Mouse (Mus musculus) kidney, postnatal 14 days (tissue): Measurements from ENCODE around the gene Ccdc105.

Experiments used
- DNase-seq: peaks from one replicate; pipeline ENCODE4 v3.0.0; 2022; ENCODE audit warnings: mixed read lengths

Ccdc105 gene

DNA sequence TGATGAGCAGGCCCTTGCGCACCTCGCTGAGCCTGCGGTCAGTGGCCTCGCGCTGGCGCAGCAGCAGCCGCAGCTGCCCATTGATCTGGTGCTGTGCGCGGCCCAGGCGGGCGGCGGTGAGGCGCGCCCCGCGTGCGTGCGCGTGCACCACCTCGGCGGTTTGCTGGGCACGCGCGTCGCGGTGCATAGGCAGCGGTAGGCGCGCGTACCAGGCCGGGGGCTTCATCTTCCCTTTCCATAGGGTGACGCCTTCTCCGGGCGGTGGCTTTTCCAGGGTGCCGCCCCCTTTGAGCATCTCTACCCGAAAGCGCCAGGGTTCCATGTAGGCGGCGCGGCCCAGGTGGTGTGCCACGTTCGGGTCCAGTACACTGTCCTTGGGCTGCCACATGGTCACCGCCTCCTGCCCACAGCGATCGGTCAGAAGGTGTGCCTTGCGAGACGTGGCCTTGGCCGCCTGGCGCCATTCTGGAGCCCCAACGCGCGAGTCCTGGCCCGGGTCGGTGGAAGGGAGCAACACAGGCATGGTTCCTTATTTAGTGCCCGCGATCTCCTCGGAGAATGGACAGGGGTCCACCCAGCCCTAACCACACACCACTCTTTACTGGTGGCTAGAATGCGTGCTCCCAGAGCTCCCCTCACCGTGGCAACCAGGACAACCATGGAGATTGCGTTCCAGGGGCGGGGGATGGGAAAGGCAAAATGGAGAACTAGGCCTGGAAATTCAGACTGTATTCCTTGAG, at the start of gene Ccdc105:
Gene Ccdc105, minus strand, starts transcription at position 614 of the 740 bp plus-strand sequence.
- peak; percentile 41 for DNase-seq

DNA sequence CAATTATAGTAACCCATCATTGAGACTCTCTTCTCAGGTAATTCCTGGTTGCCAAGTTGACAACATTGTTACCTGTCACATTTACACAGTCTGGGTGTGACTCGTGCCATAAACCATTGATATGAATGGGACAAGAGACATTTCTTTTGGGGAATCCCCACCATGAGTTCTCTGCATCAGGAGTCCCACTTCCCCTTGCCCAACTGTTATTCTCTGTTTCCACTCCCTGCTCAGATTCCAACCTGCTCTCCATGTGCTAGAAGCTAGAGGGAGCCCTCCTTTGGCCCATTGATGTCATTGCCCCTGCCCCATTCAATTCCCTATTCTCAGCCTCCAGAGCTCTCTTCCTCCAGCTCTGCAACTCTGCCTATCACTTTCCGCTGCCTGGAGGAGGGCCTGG, 48.6 kb upstream of the Ccdc105 start:
- DNase-seq = no peak

DNA sequence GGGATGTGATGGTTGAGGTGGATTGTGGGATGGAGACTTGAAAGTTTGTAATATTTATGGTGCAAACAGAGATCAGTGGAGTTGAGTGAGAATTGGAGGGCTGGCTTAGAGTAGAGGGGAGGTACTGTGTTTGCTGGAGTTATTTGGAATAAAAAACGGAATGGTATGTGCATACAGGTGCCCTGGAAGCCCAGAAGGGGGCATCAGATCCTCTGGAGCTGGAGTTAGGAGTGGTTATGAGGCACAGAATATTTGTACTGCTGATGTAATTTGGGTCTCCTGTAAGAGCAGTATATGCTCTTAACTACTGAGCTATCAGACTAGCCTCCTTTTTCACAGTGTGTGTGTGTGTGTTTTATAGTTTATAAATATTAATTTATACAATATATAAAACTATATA, 37.7 kb upstream of the Ccdc105 start:
- no peak for DNase-seq

DNA sequence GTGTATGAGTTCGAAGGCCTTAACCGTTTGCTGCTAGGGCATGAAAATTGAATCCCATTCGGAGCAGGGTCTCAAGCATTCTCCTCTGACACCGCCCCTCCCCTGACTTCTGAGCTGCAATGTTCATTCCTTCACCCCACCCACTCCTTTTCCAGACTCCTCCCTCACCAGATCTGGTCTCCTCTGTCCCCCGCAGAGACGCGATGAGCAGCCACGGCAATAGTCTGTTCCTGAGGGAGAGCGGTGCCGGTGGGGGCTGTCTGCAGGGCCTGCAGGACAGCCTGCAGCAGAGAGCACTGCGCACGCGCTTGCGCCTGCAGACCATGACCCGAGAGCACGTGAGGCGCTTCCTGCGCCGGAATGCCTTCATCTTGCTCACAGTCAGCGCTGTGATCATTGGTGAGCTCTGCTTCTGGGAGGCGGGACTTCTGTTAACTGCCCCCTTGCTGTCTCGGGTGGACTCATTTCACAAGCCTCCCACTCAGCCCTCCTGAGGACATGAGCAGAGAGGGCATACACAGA, 34.8 kb upstream of the Ccdc105 start:
- peak; percentile 77 for DNase-seq

DNA sequence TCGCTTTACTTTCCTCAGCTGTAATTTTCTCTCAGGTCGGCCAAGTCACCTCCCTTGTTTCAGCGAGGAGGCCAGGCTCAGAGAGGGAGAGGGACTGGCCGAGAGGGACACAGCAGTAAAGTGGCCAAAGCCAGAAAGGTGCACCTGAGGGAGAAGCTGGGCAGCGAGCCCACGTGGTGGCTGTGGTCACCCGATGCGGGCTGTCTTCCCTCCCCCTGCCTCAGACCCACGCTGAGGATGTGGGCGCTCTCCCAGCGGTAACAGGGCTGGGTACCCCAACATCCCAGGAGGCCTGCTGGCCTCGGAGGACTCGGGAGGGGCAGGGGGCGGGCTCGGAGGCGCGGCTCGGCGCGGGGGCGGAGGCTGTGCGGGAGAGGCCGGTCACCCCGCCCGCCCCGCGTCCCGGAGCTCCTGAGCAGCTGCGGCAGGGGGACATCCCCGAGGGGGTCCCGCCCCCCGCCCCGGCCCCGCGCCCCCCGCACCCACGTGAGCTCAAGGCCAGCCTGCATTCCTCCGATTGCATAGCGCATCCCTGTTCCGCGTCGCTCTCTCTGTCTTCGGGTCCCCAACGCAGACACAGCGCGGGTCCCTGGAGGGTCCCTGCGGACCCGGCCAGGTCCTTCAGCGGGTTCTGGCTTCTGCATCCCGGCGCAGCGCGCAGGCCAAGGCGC, 27.3 kb upstream of the Ccdc105 start, which contains the start of gene Slc1a6:
Gene Slc1a6, plus strand, starts transcription at position 516 of the 671 bp plus-strand sequence.
- DNase-seq = peak; percentile 20

DNA sequence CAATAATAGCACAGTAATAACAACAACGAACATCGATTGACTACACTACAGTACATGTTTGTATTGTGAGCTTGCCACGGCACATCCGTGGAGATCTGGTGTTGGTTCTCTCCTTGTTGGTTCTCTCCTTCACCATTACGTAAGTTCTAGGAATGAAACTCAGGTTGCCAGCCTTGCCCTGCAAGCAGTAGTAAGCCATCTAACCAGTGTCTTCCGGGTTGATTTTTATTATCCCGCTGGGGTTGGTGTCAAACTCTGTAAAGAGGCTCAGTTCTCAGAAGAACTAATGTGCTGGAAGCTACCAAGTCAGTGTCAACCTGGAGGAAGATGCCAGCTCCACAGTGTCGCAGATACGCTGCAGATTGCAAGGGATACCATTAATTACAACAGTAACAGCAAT, 26.7 kb upstream of the Ccdc105 start:
- no peak for DNase-seq

DNA sequence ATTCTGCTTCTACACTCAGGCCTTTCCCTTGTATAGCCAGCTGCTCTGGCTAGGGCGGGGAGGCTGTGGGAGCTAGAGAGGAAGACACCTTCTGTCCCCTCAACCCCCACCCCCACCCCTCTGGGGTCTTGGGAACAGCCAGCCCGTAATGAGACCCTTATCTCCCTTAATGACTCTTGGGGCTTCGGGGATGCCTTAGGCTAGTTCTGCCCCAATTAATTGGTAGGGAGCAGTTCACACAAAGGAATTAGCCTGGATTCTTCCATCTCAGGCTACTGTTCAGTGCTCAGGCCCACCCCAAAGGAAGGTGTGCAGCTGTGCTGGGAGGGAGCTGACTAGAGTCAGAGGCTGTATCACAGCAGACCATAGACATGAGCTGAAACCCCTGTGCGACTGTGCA, 23.0 kb upstream of the Ccdc105 start:
- no peak for DNase-seq

DNA sequence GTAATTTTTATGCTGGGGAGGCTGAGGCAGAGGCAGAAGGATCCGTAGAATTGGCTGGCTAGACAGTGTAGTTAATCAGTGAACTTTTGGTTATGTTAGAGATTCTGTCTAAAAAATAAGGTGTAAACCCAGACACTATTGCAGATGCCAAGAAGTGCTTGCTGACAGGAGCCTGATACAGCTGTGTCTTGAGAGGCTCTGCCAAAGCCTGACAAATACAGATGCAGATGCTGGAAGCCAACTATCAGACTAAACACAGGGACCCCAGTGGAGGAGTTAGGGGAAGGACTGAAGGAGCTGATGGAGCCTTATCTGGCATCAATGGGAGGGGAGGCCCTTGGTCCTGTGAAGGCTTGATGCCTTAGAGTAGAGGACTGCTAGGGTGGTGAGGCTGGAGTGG, 12.7 kb upstream of the Ccdc105 start:
- no peak for DNase-seq

DNA sequence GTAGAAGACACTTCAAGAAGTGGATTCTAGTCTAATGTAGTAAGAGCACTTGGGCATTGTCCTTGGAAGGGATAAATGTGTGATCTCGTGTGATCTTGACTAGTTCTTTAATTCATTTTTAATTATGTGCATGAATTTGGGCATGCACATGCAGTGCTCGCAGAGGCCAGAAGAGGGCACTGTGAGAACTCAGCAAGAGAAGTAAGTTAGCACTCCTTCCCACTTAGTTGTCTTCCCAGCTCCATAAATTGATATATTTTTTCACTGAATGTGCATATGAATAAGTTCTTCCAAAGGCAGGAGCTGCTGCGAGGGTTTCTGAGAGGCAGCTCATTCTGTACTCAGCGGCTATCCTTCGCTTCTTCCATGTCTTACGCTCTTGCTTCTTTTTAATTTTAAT, 3.2 kb upstream of the Ccdc105 start:
- DNase-seq = peak; percentile 70

DNA sequence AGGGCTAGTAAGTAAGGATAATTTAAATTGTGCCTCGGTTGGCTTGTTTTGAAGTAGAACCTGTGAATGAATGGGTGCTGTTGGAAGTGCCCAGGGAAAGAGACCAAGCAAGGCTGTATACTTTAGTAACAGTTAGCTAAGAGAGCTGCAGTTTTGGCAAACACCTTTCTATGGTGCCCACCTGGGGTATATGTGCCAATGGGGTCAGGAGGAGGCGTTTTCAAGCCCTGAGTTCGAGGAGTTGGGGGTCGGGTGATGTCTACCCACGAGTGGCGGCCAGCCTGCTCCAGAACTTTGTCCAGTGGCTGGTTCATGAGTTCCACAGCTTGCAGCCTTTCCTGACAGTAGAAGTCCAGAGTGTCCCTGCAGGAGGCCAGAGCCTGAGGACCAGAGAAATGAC, 3.9 kb downstream of the Ccdc105 start:
- no peak for DNase-seq

DNA sequence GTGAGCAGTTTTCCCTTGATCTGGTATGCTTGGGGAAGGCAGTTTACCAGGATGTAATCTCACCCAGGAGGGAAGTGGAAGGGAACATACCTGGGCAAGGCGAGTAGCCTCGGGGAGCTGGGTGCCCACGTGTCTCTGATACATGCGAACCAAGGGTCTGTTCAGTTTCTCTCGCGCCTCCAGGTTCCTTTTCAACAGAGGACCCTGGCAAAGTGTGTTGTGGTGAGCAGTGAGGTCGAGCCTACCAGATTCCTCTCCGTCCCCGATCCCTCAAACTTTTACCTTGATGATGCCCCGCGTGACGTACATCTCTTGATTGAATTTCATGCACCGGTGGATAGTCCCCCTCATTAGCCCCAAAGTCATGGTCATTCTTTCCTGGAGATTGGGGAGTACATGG, 4.7 kb downstream of the Ccdc105 start:
- DNase-seq = no peak

DNA sequence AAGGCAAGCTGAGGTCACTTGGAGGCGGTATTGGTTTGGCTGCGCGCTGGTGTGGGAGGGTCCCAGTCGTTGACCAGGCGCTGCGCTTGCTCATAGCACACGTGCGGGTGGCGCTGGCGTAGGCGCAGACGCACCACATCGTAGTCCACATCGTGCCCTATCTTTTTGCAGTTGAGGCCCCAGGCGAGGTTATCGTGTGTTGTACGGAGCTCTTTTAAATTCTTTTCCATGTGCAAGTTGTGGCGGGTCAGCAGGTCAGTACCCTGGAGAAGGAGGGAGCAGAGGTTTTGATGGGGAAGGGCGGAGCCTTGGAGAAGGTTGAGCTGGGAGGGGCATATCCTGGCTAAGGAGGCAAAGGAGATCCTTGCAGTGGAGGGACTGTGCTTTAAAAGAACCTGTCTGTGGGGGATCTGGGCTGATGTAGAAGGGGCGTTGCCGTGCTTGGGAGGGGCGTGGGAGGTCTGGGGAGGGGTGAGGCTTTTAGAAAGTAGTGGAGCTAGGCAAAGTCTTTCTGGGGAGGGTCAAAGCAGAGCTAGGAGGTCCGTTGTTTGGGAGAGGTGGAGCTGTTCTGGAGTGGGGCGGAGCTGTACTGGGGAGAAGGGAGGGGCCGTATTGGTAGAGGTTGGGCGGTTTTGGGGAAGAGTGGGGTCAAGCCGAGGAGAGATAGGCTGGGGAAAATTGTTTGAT, 5.7 kb downstream of the Ccdc105 start:
- DNase-seq = no peak

DNA sequence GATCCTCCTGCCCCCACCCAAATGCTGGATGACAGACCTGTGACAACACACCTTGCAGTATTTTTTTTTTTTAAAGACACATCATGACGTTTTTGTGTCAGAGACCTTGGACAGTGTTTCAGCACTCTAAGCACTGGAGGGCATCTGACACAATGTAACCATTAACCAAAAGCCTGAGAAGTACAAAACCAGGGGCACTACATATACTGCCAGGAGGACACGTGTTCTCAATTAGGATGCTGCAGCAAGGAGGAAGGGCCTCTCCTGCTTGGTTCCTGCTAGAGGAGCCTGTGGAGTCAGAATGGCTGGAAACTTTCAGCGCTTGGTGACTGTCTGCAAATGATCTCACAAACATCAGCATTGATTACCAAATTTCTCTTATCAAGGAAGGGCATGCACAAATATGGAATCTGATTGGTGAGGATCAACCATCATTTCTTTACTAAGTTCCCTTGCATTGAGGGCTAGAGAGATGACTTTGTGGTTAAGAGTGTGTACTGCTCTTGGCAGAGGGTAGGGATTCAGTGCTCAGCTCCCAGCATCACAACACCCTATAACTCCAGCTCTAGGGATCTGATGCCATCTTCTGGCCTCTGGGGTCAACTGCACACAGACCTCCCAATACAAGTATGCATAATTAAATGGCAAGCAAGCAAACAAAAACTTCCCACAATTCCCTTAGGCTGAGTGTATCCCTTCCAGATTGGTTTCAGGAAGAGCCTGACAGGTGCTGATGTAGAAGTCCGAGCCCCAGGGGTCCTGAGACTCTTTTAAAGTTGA, 7.2 kb downstream of the Ccdc105 start:
- peak; percentile 13 for DNase-seq

DNA sequence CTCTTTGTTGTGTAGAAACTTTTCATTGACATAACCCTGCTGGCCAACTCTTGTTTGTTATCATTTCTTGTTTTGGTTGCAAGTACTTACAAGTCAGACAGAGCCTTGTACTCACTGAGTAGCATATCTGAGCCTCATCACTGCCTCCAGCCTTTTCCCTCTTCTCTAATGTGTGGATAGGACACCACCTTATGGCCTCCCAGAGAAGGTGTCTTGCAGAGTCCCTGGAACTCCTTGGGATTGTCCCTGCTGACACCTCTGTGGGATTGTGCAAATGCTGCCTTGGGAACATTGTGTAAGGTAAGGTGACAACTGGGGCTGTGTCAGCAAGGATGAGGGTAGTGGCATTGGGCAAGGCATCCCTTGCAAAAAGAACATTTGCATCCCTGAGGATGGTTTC, 9.1 kb downstream of the Ccdc105 start:
- no peak for DNase-seq

DNA sequence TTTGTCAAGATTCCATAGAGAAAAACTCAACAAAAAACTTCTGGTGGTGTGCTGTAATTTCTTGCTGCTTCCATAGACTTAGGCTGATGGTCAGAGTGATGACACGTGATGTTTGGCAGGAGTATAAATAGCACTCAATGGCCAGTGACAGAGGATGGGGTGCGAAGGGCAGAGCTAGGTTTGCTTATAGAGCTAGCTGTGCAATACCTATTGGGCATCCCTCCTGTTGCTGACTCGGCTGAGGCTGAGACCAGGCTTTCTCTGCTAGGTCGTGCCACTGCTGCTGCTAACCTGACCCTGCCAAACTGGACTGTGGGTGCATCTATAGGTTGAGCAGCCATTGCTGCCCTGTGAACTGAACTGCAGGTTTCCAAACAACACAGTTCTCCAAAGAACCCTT, 13.0 kb downstream of the Ccdc105 start:
- no peak for DNase-seq

DNA sequence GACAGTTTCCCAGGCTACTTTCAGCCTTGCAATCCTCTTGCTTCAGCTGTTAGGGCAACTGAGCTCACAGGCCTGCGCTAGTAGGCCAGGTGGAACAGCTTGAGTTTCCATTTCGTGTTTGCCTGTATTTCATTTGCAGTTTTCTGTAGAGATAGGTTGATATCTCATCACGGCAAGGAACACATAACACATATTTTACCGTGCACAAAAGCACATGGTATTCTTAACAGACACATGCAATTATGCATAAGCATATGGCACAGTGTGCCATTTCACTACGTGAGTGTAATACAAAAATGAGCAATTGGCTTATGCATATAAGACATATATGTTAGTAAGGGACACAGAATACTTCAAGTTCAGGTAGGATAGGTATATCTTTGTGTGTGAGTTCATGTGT, 25.0 kb downstream of the Ccdc105 start:
- DNase-seq = no peak

DNA sequence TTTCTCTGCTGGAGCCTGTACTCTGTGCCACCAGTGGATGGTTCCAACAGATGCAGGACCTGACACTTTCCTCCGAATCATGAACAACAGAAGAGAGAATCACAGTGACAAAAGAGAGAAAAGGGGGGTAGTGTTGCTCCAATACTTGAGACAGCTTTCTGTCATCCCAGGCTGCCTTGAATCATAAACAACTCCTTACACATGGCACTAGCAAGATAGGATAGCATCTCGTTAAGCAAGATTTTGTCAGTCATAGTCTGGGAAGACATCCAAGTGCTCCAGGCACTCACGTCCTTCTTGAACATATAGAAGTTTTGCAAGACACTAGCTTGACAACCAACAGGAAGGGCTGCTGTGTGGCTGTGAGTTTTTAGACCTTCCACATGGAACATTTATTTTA, 25.8 kb downstream of the Ccdc105 start:
- DNase-seq = no peak

DNA sequence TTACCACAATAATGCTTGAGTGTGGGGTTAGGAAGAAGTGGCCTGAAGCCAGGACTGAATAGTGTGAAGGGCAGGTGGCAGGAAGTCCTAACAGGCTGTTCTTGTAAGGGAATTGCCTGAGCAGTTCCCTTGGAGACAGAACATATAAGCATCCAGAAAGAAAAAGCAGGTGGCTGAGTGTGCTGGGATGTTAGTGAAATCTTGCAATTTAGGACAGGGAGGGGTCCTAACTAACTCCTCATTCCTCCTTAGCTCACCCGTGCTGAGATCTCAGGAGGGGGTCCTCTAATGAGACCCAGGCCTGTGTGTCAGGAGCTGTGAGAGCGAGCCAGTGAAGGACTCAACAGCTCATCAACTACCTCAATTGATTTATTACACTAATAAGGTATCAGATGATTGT, 29.4 kb downstream of the Ccdc105 start:
- DNase-seq = no peak

DNA sequence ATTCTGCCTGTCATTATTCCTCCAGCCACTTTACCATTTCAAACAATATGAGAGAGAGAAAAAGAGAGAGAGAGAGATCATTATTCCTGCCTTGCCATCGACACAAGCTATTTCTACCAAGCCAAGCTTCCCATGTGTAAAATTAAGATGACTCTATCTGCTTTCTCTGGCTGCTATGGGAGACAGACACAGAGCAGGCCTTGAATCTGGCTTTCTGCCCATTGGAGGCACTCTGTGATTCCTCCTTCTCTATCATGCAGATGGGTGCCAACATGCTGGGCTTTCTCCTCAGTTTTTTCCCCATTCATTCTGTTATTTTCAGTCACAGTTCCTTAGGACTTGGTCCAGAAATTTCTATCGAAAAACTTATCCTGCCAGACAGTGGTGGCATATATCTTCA, 30.2 kb downstream of the Ccdc105 start:
- DNase-seq = no peak

DNA sequence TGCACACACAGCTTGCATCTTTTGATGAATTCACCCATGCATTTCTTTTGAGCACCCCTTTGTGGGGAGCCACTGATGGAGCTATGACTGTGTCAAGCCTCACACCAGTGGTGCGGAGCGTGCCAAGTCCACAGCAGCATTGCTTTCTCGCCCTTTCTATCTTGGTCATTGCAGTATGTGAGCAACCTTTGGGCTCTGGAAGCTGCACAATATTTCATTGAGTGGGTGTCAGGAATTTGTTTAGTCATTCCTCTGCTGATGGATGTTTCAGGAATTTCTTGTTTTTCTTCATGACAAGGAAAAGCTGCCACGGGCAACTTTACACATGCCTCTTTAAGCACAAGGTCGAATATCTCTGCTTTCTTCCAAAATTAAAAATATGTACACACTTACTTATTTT, 30.8 kb downstream of the Ccdc105 start:
- no peak for DNase-seq

DNA sequence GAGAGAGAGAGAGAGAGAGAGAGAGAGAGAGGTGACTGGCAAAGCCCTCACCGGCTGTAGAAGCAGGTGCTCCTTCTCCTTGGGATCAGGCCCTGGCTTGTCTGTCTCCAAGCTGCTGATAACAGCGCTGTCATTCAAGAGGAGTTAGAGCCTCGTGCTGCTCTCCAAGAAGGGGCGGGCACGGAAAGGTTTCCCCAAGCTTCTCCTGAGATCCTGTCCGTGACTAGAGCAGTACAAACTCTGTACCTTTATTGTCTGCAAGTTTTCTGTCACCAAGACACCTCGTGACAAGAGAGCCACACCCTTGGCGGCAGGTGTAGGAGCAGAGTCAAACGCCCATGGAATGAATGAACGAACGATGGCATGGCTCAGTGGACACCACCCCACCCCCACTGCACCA, 34.8 kb downstream of the Ccdc105 start, which contains the start of gene Casp14:
Gene Casp14, minus strand, starts transcription at position 239 of the 400 bp plus-strand sequence.
- DNase-seq = no peak

DNA sequence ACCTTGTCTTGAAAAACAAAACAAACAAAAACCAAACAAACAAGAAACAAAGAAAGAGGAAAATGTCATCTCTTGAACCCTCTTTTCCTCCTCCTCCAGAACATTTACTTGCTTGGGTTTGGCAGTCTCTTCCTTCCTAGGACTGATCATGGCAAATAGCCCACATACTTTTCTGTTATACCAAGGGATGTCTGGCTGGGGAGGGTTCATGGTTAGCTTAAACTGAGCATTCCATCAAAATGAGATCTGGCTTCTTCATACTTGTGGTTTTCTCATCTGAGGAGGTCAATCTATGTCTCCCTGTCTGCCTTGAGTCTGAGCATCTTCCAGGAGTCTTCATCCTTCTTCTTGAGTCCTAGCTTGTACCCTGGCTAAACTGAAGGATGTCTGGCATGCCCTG, 36.6 kb downstream of the Ccdc105 start:
- no peak for DNase-seq

DNA sequence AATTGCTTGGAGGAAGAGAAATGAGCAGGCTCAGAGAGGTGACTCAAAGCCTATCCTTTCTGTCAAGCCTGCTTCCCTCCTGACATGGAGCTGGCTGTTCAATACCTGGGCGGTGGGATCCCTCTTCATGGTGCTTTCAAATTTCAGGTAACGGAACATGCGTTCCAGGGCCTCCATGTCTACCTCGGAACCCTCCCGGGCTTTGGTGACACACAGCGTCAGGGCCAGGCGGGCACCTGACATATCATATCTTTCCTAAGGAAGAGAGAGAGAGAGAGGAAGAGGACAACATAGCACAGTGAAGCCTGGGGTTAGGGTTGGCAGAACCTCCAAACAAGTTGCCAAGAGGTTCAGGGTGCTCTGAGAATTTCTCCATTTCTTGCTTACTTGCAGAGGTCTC, 37.7 kb downstream of the Ccdc105 start:
- DNase-seq = no peak
